Mouse (Mus musculus): ENCODE measurements around the gene Slc40a1. TPM values are rescaled to one million over a fixed set of nuclear protein-coding genes. Genes with fewer than 3 reads are reported as not detected.

Gene Slc40a1
- total RNA-seq, 2 experiments from 2014 or later = 7.0 to 9.8 TPM

- intact Hi-C loops (cut with DNase I) = no loop called here
Measured at GRCm38 (mm10) chr1:45881228-45881832, 45.0 kb downstream of the Slc40a1 start.

GRCm38 (mm10) chr1:45877463-45877862 lies 48.9 kb downstream of the Slc40a1 start:
- TF ChIP-seq CTCF (IDR thresholded peaks at IDR 0.05) = no peak
- Histone ChIP-seq H3K27ac (no peak overlapping the region), H3K4me3 (no peak overlapping the region)
- no peak for DNase-seq (ENCODE audit: extremely low spot score in 1 of 2, low spot score in 2 of 2)
- intact Hi-C loops (cut with DNase I) = no loop called here

More at GRCm38 (mm10) chr1:45881228-45881832, 45.0 kb downstream of the Slc40a1 start:
- no peak for TF ChIP-seq CTCF (IDR thresholded peaks at IDR 0.05)
- H3K4me3 ChIP-seq = no peak overlapping the region
- no peak overlapping the region for H3K27ac ChIP-seq
- DNase-seq (ENCODE audit: extremely low spot score in 1 of 2, low spot score in 2 of 2) = no peak

GRCm38 (mm10) chr1:45876450-45877198 lies 49.7 kb downstream of the Slc40a1 start:
- intact Hi-C loops (cut with DNase I) = no loop called here
- no peak for TF ChIP-seq CTCF (IDR thresholded peaks at IDR 0.05)
- Histone ChIP-seq H3K4me3 (no peak overlapping the region), H3K27ac (no peak overlapping the region)
- DNase-seq (ENCODE audit: extremely low spot score in 1 of 2, low spot score in 2 of 2) = no peak

GRCm38 (mm10) chr1:45875640-45876039 lies 50.7 kb downstream of the Slc40a1 start:
- H3K4me3 ChIP-seq = no peak overlapping the region
- no peak for DNase-seq (ENCODE audit: extremely low spot score in 1 of 2, low spot score in 2 of 2)
- intact Hi-C loops (cut with DNase I) = no loop called here
- no peak overlapping the region for H3K27ac ChIP-seq
- TF ChIP-seq CTCF (IDR thresholded peaks at IDR 0.05) = no peak

GRCm38 (mm10) chr1:45873250-45873649 lies 53.1 kb downstream of the Slc40a1 start:
- DNase-seq (ENCODE audit: extremely low spot score in 1 of 2, low spot score in 2 of 2) = no peak
- intact Hi-C loops (cut with DNase I) = no loop called here
- Histone ChIP-seq H3K4me3 (no peak overlapping the region), H3K27ac (no peak overlapping the region)
- TF ChIP-seq CTCF (IDR thresholded peaks at IDR 0.05) = no peak

- Histone ChIP-seq H3K27ac (0 out of 2 replicates have a peak overlapping the region, but pooled peaks have one; percentile 2), H3K4me3 (no peak overlapping the region)
- no peak for DNase-seq (ENCODE audit: extremely low spot score in 1 of 2, low spot score in 2 of 2)
- intact Hi-C loops (cut with DNase I) = no loop called here
- no peak for TF ChIP-seq CTCF (IDR thresholded peaks at IDR 0.05)
Measured at GRCm38 (mm10) chr1:45868479-45869137, 57.7 kb downstream of the Slc40a1 start.

GRCm38 (mm10) chr1:45868050-45868449 lies 58.3 kb downstream of the Slc40a1 start:
- H3K4me3 ChIP-seq = no peak overlapping the region
- no peak for DNase-seq (ENCODE audit: extremely low spot score in 1 of 2, low spot score in 2 of 2)
- no peak overlapping the region for H3K27ac ChIP-seq
- no peak for TF ChIP-seq CTCF (IDR thresholded peaks at IDR 0.05)
- intact Hi-C loops (cut with DNase I) = no loop called here

GRCm38 (mm10) chr1:45866288-45867018 lies 59.9 kb downstream of the Slc40a1 start:
- intact Hi-C loops (cut with DNase I) = no loop called here
- H3K4me3 ChIP-seq = no peak overlapping the region
- H3K27ac ChIP-seq = no peak overlapping the region
- no peak for DNase-seq (ENCODE audit: extremely low spot score in 1 of 2, low spot score in 2 of 2)
- no peak for TF ChIP-seq CTCF (IDR thresholded peaks at IDR 0.05)

GRCm38 (mm10) chr1:45865727-45866126 lies 60.6 kb downstream of the Slc40a1 start:
- Histone ChIP-seq H3K27ac (no peak overlapping the region), H3K4me3 (no peak overlapping the region)
- intact Hi-C loops (cut with DNase I) = no loop called here
- TF ChIP-seq CTCF (IDR thresholded peaks at IDR 0.05) = no peak
- no peak for DNase-seq (ENCODE audit: extremely low spot score in 1 of 2, low spot score in 2 of 2)

GRCm38 (mm10) chr1:45865316-45865715 lies 61.0 kb downstream of the Slc40a1 start:
- Histone ChIP-seq H3K4me3 (no peak overlapping the region), H3K27ac (no peak overlapping the region)
- TF ChIP-seq CTCF (IDR thresholded peaks at IDR 0.05) = no peak
- intact Hi-C loops (cut with DNase I) = no loop called here
- DNase-seq (ENCODE audit: extremely low spot score in 1 of 2, low spot score in 2 of 2) = no peak

GRCm38 (mm10) chr1:45864564-45865014 lies 61.7 kb downstream of the Slc40a1 start:
- Histone ChIP-seq H3K4me3 (no peak overlapping the region), H3K27ac (no peak overlapping the region)
- intact Hi-C loops (cut with DNase I) = no loop called here
- TF ChIP-seq CTCF (IDR thresholded peaks at IDR 0.05) = no peak
- DNase-seq (ENCODE audit: extremely low spot score in 1 of 2, low spot score in 2 of 2) = no peak

- no peak overlapping the region for H3K4me3 ChIP-seq
- no peak overlapping the region for H3K27ac ChIP-seq
- DNase-seq (ENCODE audit: extremely low spot score in 1 of 2, low spot score in 2 of 2) = no peak
- TF ChIP-seq CTCF (IDR thresholded peaks at IDR 0.05) = no peak
- intact Hi-C loops (cut with DNase I) = no loop called here
Measured at GRCm38 (mm10) chr1:45863641-45864040, 62.7 kb downstream of the Slc40a1 start.
